Mouse (Mus musculus) gastrocnemius, postnatal 25 days (tissue): ENCODE data around the gene Bnc1. TPM values are rescaled to one million over a fixed set of nuclear protein-coding genes. Genes with fewer than 3 reads are reported as not detected.
A peak's percentile ranks its signal among the peaks of the same experiment; 100 is the strongest.

ENCODE experiments used
- DNase-seq: peaks from one replicate; pipeline ENCODE4 v3.0.0; 2022
- total RNA-seq, 2 experiments: library from RNA; stranded (reverse); gene quantifications; 1 replicate in 1 of 2; 2 replicates in 1 of 2; pipeline ENCODE4 v1.2.3; 2021

The Bnc1 gene
- total RNA-seq, 2 experiments from 2014 or later: 0.05 TPM; not detected in 1

- no peak for DNase-seq
Observed at GRCm38 (mm10) chr7:81973939-81974338, 18.2 kb downstream of the Bnc1 start.

- DNase-seq: no peak
Observed at GRCm38 (mm10) chr7:81973339-81973738, 18.8 kb downstream of the Bnc1 start.

- no peak for DNase-seq
Observed at GRCm38 (mm10) chr7:81968975-81969374, 23.1 kb downstream of the Bnc1 start.

DNA sequence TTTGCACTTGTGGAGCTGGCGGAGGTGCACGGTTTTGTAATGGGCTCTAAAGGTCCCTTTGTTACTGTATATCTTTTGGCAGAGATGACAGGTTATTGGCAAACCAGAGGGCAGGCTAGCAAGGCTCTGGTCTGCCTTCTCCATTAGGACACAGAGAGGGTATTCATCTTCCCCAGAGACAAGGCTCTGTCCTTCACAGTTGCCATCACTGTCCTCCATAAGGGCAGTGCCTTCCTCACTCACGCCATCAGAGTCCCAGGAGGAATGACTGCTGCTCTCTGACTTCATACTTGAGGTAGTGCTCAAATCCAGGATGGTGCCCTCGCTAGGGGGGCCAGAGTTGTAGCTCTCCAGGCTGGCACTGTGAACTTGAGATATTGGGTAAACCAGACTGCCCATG is 23.6 kb downstream of the Bnc1 start:
- DNase-seq: no peak

DNA sequence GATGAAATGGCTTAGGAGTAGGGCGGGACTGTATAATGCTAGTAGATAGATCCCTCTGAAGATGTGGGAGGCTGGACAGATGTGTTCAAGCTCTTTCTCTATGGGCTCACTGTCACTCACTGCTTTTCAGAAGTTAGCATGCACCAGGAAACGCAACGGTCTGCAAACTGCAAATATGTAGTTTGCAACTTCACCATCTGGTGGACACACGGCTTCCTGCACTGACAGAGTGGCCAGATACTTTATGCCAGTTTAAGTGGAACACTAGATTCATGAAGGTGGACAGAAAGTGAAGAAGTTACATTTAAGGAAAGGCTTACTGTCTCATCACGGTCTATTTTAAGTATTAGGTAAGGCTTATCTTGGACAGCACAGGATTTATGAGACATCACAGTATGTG is 25.9 kb downstream of the Bnc1 start:
- no peak for DNase-seq

GRCm38 (mm10) chr7:81959704-81960103 is 32.4 kb downstream of the Bnc1 start:
- DNase-seq: no peak

DNA sequence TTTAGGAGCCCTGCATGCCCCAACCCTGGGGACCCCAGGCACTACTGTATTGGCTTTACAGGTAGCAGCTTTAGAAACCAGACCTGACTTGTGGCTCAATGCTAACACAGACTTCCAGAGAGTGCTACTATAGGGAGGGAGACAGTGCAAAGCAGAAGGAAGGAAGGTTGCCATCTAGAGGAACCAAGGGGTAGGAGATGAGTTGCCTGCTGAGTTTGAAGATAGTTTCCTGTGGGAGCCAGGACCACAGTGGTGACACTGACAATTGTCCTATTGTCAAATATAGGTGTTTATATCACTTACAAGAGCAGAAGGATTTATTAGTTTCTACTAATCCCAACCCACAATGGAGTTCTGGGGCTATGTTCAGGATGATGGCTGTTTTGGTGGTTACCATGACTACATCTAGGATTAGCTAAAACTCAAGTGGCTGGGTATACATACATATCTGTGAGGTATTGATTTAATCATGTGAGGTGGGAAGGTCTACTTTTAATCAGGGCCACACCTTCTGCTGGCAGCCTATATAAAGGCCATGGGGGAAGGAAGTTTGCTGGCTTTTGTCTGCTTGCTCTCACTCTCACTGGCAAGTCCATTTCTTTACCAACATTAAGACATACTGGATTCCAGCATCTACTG is 37.8 kb downstream of the Bnc1 start:
- DNase-seq: no peak

- DNase-seq: no peak
Observed at GRCm38 (mm10) chr7:81950499-81950898, 41.6 kb downstream of the Bnc1 start.

DNA sequence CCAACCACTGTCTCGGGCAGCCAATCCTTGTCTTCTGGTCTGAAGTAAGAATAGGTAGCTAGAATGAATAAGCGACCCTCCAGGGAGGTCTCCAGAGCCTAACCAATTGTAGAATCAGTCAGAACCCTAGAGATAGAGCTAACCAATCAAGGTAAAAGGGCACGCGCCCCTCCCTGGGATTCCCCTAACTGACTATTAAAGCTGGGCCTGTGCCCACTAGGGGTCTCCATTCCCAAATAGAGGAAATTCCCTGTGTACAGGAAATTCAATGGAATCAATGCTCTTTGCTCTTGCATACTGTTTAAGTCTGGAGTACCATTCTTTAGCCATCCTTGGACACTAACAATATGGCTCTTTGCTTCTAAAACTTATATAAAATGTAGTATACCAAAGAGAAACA is 46.7 kb downstream of the Bnc1 start:
- no peak for DNase-seq

- no peak for DNase-seq
Observed at GRCm38 (mm10) chr7:81934806-81935205, 57.3 kb downstream of the Bnc1 start.

DNA sequence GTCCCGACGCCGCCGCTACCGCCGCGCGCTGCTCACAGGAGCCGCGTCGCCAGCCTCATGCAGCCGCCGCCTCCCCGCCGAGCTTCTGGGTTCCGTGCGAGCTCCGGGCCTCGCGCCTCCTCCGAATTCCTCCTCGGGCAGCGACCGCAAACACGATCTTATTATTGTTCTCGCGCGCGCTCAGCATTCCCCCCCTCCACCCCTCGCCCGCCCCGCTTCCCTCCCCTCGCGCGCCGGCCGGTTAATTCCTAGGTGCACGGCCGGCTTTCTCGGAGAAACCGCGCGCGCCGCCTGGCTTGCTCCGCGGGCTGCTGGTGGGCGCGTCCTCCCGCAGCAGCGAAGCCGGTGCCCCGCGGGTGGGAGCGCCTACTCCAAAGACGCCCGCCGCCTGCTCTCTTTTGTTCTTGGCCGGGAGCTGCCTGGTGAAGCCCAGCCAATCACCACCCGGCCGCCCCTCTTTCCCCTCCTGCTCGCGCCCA is 57.8 kb downstream of the Bnc1 start, which contains the start of gene Hdgfl3:
Gene Hdgfl3, minus strand, starts transcription at position 207 of the 479 bp plus-strand sequence.
- peak; percentile 82 for DNase-seq

GRCm38 (mm10) chr7:81933601-81934266 is 58.4 kb downstream of the Bnc1 start:
- peak; percentile 65 for DNase-seq

DNA sequence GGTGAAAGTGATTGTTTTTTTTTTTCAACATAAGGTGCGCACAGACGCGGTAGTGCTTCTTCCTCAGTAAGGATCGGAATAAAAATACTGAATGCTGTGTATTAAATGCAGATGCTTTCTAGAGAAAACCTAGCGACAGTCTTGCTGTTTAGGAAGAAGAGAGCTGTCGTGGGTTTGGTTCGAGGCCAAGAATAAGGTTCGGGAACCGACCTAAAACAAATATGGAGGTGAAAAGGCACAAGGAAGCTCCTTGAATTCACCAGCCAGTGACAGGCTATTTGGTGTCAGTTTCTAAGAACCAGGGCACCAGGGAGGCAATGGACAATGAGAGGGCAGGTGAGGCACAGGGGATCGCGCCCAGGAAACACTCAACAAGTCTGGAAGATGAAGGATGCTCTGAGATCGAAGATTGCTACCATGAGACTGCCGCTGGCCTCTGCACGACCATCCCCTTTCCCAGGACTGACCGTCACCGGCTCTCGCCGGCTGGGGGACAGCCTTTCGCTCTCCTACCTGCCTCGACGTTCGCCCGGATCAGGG is 59.0 kb downstream of the Bnc1 start:
- DNase-seq: no peak

DNA sequence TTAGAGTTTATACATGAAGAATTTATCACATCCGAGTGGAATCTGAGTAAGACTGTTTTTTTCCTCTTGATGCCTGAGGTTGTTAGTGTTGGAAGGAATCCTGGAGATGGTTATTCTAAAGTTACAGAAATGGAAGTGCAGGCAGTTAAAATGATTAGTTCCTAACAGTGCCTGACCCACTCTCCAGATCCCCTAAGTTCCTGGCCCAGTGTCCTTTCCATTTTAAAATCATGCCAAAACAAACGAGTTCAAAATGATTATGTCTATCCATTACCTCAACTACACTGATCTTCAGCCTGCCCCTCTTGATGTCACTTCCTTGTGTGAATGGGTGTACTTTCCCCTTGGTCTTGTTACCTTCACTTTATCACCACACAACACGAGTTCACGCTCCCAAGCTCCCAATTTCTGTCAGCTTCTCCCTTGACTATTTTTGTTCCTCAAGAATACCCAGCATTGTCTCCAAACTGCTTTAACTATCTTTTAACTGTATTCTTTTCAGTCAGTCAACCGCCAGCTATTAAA is 59.5 kb downstream of the Bnc1 start:
- no peak for DNase-seq

GRCm38 (mm10) chr7:81928998-81929397 is 63.1 kb downstream of the Bnc1 start:
- no peak for DNase-seq

DNA sequence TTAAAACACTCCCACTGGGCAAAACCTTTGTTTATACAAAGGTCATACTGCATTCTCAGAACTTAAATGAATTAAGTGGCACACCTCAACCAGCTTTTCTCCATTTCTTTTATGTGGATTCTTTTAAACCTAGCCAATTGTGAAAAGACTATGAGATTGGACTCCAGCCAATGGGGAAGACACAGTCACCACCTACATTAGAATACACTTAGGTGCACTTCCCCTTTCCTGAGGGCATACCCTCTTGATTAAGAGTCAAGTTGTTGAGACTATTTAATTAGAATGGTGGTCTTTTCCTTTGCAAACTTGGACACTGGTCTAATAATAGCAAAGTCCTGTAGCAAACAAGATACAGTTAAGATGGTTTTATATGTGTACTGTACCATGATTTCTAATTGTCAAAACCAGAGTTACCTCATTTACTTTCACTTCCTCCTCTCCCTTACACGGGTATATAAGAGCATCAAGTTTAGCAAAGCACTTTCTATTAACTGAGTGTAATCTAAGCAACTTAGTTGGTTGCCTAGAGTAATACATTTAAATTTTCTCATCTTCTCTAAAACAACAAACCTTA is 70.6 kb downstream of the Bnc1 start:
- no peak for DNase-seq

DNA sequence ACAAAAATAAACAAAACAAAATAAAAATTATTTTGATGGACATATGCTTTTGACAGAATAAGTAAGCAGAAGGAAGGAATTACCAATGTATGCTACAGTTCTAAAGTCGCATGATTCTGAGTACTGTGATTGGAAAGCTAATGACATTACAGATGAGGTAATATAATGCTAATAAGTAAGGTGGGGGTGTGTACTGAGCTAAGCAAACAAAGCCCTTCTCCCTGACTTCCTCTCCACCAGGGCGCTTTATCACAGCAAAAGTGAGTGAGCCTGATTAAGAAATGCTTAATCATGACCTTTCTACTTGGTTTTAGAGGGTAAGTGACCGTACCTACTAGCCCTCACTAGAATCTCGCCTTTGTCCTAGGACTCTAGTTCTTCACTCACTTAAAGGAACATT is 71.8 kb downstream of the Bnc1 start:
- DNase-seq: no peak

DNA sequence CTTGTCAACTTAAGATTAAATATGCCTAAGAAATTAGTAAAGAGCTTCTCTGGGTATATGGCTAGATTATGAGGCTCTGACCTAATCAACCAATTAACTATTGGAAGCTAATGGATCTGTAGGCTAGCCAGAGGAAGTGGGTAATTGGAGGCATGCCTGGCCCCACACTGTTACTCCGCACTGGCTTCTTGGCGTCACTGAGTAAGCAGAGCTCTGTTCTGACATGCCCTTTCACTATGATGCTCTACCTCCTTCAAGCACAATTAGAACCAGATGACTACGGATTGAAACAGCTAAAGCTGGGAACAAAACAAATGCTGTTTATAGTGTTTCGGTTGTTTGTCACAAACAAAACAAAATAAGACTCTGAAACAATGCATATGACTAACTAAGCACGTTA is 73.8 kb downstream of the Bnc1 start:
- no peak for DNase-seq

Other genes starting within 250 kb of the Bnc1 start
- 10 to 100 TPM; 19.1 to 20.7 TPM for gene Ramac, start 229.4 kb downstream of the Bnc1 start, total RNA-seq
- gene 3110040N11Rik, start 202.8 kb downstream of the Bnc1 start, total RNA-seq: 10 to 100 TPM; 13.3 to 16.9 TPM
- gene Btbd1, start 162.9 kb downstream of the Bnc1 start, total RNA-seq: 100 to 1,000 TPM; 147 to 165 TPM
- not detected for gene Gm10160, start 136.5 kb downstream of the Bnc1 start, total RNA-seq
- gene Tm6sf1, start 133.3 kb downstream of the Bnc1 start, total RNA-seq: 10 to 100 TPM; 23.5 to 30.1 TPM
- gene Hdgfl3, start 57.8 kb downstream of the Bnc1 start, total RNA-seq: 1 to 10 TPM; 2.3 TPM
- under 1 TPM; 0.67 to 0.95 TPM for gene Sh3gl3, start 181.5 kb upstream of the Bnc1 start, total RNA-seq